Mouse (Mus musculus): ENCODE results near the gene Ctsf. TPM values are rescaled to one million over a fixed set of nuclear protein-coding genes. Genes with fewer than 3 reads are reported as not detected.
A peak's percentile ranks its signal among the peaks of the same experiment; 100 is the strongest.
"Not testable (repeated sequence)": the region's sequence is repeated elsewhere in the genome, so short reads cannot be mapped to it uniquely, and the experiment has no call there.

Gene Ctsf
- polyA plus RNA-seq (2016; fragmentation: Nextera tagmentation; extraction: Ambion mirVana): 31.6 and 36.0 TPM in 2 replicates

DNA sequence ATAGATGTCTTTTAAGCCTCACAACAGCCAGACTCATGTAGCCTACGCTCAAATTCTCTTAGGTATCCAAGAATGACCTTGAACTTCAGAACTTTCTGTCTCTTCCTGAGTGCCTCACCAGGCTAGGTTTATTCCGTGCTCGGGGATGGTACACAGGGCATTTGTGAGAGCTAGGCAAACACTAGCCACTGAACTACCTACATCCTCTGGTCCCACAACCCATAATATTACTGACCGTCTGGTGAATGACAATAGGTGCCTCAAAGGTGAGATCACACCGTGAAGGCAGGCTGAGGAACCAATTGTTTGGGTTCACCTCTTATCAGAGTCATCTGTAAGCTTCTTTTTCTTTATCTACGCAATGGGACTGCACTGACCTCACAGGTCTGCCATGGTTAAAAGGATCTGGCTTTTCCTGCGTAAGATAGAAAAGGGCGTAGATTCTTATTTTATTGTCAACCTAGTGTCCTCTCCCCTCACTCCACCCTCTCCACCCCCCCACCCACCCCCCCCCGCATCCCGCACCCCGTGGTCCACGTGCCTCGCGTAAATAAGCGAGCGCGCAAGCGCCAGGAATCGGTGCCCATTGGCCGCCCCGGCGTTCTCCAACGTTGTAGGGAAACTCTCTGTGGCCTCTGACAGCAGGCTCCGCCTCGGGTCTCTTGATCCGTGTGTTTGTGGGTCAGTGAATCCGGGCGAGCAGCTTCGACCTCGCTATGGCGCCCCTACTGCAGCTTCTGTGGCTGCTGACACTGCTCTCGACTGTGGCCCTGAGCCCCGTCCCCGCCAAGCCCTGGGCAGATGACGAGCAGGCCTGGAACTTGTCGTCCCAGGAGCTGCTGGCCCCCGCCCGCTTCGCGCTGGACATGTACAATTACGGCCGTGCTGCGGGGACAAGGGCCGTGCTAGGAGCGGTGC lies at the start of gene Ctsf:
Gene Ctsf, plus strand, starts transcription at position 579 of the 918 bp plus-strand sequence.
- WGBS: 5% methylated on average over 45 of the region's 45 CpGs
- Histone ChIP-seq H3K4me1 (replicated peaks) (peaks cover 12% of the 10 kb centered on the region), H3K36me3 (peaks cover 7% of the 10 kb centered on the region; the same call in 1 of the 2 replicates), H3K27me3 (peaks cover 7% of the 10 kb centered on the region; the same call in 1 of the 2 replicates), H3K4me2 (peak within 1 kb of the TSS; percentile 97), H3K9me3 (no peaks in the 10 kb centered on the region), H3K9ac (replicated peaks) (peak within 1 kb of the TSS; percentile 69), H3K27ac (no peak within 1 kb of the TSS), H3K4me3 (replicated peaks) (peak within 1 kb of the TSS; percentile 66)
- ATAC-seq (ENCODE audit: insufficient number of reproducible peaks, insufficient read depth, low FRiP score, low TSS enrichment, low read depth): peak; percentile 63; the same call in 1 of the 2 replicates

DNA sequence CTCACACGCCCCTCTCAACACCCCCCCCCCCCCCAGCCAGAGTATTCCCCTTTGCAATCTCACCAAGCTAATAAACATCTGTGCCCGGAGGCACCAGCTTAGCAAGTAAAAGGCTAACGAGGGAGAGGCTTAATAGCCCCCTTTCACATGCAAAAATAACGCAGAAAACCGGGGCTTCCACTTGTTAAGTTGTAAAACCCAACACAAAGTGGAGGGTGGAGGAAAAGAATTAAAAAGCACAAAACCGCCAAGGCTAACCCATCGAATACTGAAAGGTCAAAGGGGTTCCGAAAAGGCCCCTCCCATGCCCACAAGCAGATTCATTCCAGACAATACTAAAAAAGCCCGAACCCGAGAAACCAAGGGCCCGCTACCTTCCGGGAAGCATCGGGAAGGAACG lies 44.6 kb upstream of the Ctsf start:
- H3K4me1 ChIP-seq (replicated peaks): peaks cover 24% of the 10 kb centered on the region
- H3K27me3 ChIP-seq: no peaks in the 10 kb centered on the region
- no peak for ATAC-seq (ENCODE audit: insufficient number of reproducible peaks, insufficient read depth, low FRiP score, low TSS enrichment, low read depth)
- H3K4me3 ChIP-seq (replicated peaks): peak overlapping the region; percentile 85
- WGBS: 0% methylated on average over 14 of the region's 14 CpGs
- H3K9ac ChIP-seq (replicated peaks): peak overlapping the region; percentile 80
- H3K9me3 ChIP-seq: no peaks in the 10 kb centered on the region
- H3K27ac ChIP-seq: peak overlapping the region; percentile 95
- H3K36me3 ChIP-seq: no peaks in the 10 kb centered on the region
- H3K4me2 ChIP-seq: peak overlapping the region; percentile 91

DNA sequence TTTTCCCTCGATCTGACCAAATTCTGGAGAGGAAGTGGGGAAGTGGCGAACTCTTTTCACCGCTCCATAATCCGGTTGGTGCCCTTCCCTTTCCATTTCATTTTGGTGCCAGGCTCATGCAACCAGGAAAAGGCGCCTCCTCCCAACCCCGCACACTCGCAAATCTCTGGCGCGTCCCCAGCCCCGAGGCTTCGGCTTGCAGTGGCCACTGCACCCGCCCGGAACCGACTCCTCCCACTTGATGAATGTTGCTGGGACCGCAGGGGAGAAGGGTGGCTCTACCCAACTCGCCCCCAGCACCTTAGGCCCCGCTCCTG lies 44.2 kb upstream of the Ctsf start:
- under 1% methylated on average over 17 of the region's 17 CpGs for WGBS
- no peaks in the 10 kb centered on the region for H3K9me3 ChIP-seq

DNA sequence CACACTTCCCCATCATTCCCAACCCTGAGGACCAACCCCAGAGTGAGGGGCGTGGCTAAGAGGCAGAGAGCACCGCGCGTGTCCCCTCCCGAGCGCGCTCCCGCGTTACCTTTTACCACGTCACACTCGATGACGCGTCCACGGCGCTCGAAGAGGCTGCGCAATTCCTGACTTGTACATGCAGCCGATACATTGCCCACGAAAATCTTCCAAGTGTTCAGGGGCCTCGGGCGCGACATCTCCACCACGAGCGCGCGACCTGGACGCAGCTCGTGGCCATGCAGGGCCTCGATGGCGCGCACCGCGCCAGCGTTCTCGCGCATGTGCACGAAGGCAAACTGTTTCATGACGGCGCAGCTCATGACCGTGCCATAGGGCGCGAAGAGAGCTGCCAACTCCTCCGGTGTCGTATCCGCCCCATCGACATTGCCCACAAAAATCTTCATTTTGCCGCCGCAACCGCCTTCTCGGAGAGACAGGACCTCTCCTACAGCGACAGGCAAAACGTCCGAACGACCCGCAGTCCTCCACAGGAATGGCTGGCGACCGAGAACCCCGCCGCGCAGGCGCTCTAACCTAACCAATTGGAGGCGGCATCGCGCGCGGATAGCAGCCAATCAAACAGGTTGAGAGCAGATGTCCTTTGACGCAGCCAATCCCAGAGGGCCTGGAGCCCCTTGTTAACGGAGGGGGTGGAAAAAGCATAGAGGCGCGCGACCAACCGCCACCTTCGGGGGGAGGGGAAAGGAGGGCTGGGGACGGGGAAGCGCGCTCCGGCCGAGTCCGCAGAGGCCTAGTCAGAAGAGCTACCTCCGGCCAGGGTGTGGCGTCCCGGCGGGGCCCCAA lies 43.6 kb upstream of the Ctsf start, which contains the start of the genes Gm21992 and Rbm14:
Gene Gm21992, minus strand, starts transcription at position 550 of the 846 bp plus-strand sequence.
Gene Rbm14, minus strand, starts transcription at position 572 of the 846 bp plus-strand sequence.
- no peaks in the 10 kb centered on the region for H3K27me3 ChIP-seq
- peak within 1 kb of the TSS; percentile 84 for H3K9ac ChIP-seq (replicated peaks)
- no peaks in the 10 kb centered on the region for H3K36me3 ChIP-seq
- H3K4me1 ChIP-seq (replicated peaks): peaks cover 24% of the 10 kb centered on the region
- WGBS: under 1% methylated on average over 83 of the region's 83 CpGs
- H3K4me3 ChIP-seq (replicated peaks): peak within 1 kb of the TSS; percentile 85
- ATAC-seq (ENCODE audit: insufficient number of reproducible peaks, insufficient read depth, low FRiP score, low TSS enrichment, low read depth): peak; percentile 96
- H3K4me2 ChIP-seq: peak within 1 kb of the TSS; percentile 91
- peak within 1 kb of the TSS; percentile 95 for H3K27ac ChIP-seq
- no peaks in the 10 kb centered on the region for H3K9me3 ChIP-seq

More for the DNA sequence above, 44.2 kb upstream of the Ctsf start:
- H3K9ac ChIP-seq (replicated peaks): peak overlapping the region; percentile 80
- H3K4me1 ChIP-seq (replicated peaks): peaks cover 24% of the 10 kb centered on the region
- H3K27ac ChIP-seq: peak overlapping the region; percentile 95
- H3K4me2 ChIP-seq: peak overlapping the region; percentile 91
- H3K4me3 ChIP-seq (replicated peaks): peak overlapping the region; percentile 85
- no peaks in the 10 kb centered on the region for H3K27me3 ChIP-seq
- no peak; the same call in 1 of the 2 replicates for ATAC-seq (ENCODE audit: insufficient number of reproducible peaks, insufficient read depth, low FRiP score, low TSS enrichment, low read depth)
- H3K36me3 ChIP-seq: no peaks in the 10 kb centered on the region

DNA sequence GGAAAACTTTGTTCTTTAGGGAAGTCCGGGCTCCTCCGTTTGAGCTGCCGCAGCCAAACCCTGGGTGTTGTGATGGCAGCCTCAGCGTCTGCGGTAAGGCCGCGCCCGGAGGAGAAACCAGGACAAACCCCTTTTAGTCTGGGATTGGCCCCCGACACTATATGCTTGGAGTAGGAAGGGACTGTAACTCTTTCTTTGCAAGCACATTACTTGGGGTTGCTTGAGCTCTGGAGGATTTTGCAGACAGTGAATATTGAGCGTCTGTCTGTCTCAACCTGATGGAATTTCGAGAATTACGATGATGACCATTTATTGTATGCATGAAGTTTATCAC lies 43.1 kb upstream of the Ctsf start:
- Histone ChIP-seq H3K27me3 (no peaks in the 10 kb centered on the region), H3K9me3 (no peaks in the 10 kb centered on the region), H3K36me3 (no peaks in the 10 kb centered on the region), H3K4me1 (replicated peaks) (peaks cover 24% of the 10 kb centered on the region), H3K27ac (peak overlapping the region; percentile 95), H3K4me3 (replicated peaks) (peak overlapping the region; percentile 85), H3K4me2 (peak overlapping the region; percentile 91), H3K9ac (replicated peaks) (peak overlapping the region; percentile 84)
- ATAC-seq (ENCODE audit: insufficient number of reproducible peaks, insufficient read depth, low FRiP score, low TSS enrichment, low read depth): no peak
- 7% methylated on average over 12 of the region's 12 CpGs for WGBS

DNA sequence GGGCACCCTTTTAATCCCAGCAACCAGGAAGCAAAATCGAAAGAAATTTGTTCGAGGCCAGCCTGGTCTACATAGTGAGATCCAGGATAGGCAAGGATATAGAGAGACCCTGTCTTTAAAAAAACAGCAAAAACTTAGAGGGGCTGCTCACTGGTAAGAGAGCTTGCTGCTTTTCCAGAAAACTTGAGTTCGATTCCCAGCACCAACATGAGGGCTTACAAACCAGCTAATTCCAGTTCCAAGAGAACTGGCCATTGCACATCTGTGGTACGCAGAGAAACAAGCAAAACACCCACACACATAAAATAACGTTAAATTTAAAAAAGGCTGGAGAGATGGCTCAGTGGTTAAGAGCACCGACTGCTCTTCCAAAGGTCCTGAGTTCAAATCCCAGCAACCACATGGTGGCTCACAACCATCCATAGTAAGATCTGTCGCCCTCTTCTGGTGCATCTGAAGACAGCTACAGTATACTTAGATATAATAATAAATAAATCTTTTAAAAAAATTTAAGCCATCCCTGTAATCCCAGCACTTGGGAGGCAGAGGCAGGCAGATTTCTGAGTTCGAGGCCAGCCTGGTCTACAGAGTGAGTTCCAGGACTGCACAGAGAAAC lies 42.5 kb upstream of the Ctsf start:
- H3K4me1 ChIP-seq (replicated peaks): peaks cover 24% of the 10 kb centered on the region
- WGBS: 78% methylated on average over 8 of the region's 8 CpGs
- peak overlapping the region; percentile 95; the same call in 1 of the 2 replicates for H3K27ac ChIP-seq
- not testable (repeated sequence) for H3K36me3 ChIP-seq; H3K27me3 ChIP-seq; H3K9me3 ChIP-seq; ATAC-seq (ENCODE audit: insufficient number of reproducible peaks, insufficient read depth, low FRiP score, low TSS enrichment, low read depth)
- H3K4me3 ChIP-seq (replicated peaks): peak overlapping the region; percentile 85
- H3K9ac ChIP-seq (replicated peaks): peak overlapping the region; percentile 84
- peak overlapping the region; percentile 91 for H3K4me2 ChIP-seq

DNA sequence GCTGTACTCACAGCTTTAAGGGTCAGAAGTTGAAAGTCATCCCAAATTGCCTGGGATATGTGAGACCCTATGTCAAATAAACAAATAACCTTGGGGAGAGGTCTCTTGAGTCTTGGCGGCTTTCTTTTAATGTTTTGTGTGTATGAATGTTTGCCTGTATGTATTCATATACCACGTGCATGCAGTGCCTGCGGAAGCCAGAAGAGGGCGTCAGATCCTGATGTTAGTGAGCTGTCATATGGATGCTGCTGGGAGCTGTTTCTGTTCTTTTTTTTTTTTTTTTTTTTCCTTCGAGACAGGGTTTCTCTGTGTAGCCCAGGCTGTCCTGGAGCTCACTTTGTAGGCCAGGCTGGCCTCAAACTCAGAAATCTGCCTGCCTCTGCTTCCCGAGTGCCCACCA lies 41.9 kb upstream of the Ctsf start:
- H3K4me3 ChIP-seq (replicated peaks): no peak overlapping the region
- H3K4me1 ChIP-seq (replicated peaks): peaks cover 19% of the 10 kb centered on the region
- no peak for ATAC-seq (ENCODE audit: insufficient number of reproducible peaks, insufficient read depth, low FRiP score, low TSS enrichment, low read depth)
- H3K36me3 ChIP-seq: no peaks in the 10 kb centered on the region
- no peak overlapping the region for H3K4me2 ChIP-seq
- WGBS: 83% methylated on average over 6 of the region's 6 CpGs
- no peaks in the 10 kb centered on the region for H3K27me3 ChIP-seq
- H3K27ac ChIP-seq: no peak overlapping the region
- H3K9me3 ChIP-seq: no peaks in the 10 kb centered on the region
- no peak overlapping the region for H3K9ac ChIP-seq (replicated peaks)

DNA sequence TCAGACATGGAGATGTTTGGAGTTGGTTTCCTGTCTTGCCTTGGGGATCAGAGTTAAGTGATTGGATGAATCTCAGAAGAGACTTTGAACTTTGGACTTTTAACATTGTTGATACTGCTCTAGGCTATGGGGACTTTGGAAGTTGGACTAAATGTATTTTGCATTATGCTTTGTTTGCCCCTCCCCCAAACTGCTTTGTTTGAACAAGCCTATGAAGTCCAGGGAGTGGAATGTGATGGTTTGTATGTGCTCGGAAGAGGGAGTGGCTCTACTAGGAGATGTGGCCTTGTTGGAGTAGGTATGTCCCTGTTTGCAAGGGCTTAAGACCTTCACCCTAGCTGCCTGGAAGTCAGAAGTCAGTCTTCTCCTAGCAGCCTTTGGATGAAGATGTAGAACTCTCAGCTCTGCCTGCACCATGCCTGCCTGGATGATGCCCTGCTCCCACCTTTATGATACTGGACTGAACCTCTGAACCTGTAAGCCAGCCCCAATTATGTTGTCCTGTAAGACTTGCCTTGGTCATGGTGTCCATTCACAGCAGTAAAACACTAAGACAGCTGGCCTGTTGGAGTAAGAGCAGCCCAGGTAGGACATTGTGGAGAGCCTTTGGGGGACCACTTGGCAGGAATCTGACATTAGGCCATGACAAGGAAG lies 37.6 kb upstream of the Ctsf start:
- H3K27ac ChIP-seq: no peak overlapping the region
- no peak for ATAC-seq (ENCODE audit: insufficient number of reproducible peaks, insufficient read depth, low FRiP score, low TSS enrichment, low read depth)
- no peaks in the 10 kb centered on the region for H3K4me1 ChIP-seq (replicated peaks)
- H3K4me3 ChIP-seq (replicated peaks): no peak overlapping the region
- 67% methylated on average over 1 of the region's 1 CpGs for WGBS
- no peaks in the 10 kb centered on the region for H3K36me3 ChIP-seq
- H3K4me2 ChIP-seq: no peak overlapping the region
- H3K27me3 ChIP-seq: no peaks in the 10 kb centered on the region
- no peak overlapping the region for H3K9ac ChIP-seq (replicated peaks)
- H3K9me3 ChIP-seq: no peaks in the 10 kb centered on the region

DNA sequence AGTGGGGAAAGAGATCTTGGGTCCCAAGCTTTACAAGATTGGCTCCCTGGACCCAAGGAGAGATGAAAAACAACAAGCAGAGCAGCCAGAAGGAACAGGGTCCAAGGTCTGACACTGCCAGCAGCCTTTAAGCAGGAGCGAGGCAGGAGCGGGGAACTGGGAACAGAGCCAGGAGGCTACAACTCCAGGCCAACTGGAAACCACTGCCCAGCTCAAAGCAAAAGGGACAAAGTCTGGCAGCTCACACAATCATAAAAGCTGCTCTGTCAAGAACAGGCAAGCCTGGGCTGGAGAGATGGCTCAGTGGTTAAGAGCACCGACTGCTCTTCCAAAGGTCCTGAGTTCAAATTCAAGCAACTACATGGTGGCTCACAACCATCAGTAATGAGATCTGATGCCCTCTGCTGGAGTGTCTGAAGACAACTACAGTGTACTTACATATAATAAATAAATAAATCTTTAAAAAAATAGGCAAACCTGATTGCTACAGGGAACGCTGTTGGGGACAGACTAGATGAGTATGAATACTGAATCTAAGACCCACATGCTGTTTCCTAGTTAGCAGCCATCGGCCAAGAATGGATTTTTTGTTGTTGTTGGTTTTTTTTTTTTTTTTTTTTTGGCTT lies 34.1 kb upstream of the Ctsf start:
- H3K9ac ChIP-seq (replicated peaks): no peak overlapping the region
- no peak overlapping the region for H3K4me2 ChIP-seq
- no peak for ATAC-seq (ENCODE audit: insufficient number of reproducible peaks, insufficient read depth, low FRiP score, low TSS enrichment, low read depth)
- peaks cover 19% of the 10 kb centered on the region for H3K36me3 ChIP-seq
- H3K4me3 ChIP-seq (replicated peaks): no peak overlapping the region
- H3K4me1 ChIP-seq (replicated peaks): no peaks in the 10 kb centered on the region
- H3K27me3 ChIP-seq: no peaks in the 10 kb centered on the region
- 84% methylated on average over 5 of the region's 5 CpGs for WGBS
- no peak overlapping the region for H3K27ac ChIP-seq
- no peaks in the 10 kb centered on the region for H3K9me3 ChIP-seq

DNA sequence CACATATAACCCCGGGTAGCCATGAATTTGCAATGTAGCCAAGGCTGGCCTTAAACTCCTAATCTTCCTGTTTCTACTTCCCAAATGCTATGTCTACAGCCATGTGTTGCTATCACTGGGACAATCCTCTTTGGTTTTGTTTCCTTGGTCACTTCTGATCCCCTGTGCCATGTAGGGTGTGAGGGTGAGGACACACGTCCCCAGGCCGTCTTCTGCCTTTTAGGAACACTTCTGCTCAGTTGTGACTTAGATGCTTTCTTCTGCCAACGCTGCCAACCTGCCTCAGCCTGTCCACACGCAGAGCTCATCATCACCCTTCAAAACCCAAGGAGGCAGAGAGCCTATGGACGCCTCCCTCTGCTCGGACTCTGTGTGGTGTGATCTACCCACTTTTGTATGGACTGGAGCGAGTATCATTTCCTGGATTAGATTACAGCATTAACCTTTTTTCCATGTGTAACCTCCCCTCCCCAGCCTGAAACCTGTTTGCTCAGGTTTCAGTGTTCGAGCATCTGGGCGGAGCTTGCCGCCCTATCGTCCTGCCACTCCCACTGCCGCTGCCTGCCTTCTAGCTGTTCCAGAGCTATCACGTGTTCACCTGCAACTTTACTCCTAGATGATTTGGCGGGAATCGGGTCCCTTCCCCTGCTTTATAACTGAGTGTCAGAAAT lies 26.4 kb upstream of the Ctsf start:
- Histone ChIP-seq H3K27ac (no peak overlapping the region), H3K36me3 (peaks cover 56% of the 10 kb centered on the region), H3K9ac (replicated peaks) (no peak overlapping the region), H3K27me3 (no peaks in the 10 kb centered on the region), H3K4me1 (replicated peaks) (peaks cover 3% of the 10 kb centered on the region; the same call in 1 of the 2 replicates), H3K9me3 (no peaks in the 10 kb centered on the region), H3K4me3 (replicated peaks) (no peak overlapping the region), H3K4me2 (no peak overlapping the region)
- WGBS: 50% methylated on average over 16 of the region's 16 CpGs
- no peak for ATAC-seq (ENCODE audit: insufficient number of reproducible peaks, insufficient read depth, low FRiP score, low TSS enrichment, low read depth)

Measured in limb, embryonic 12.5 days (tissue).